Mouse (Mus musculus): ENCODE measurements around the gene Ttc25. TPM values are rescaled to one million over a fixed set of nuclear protein-coding genes. Genes with fewer than 3 reads are reported as not detected.
A peak's percentile ranks its signal among the peaks of the same experiment; 100 is the strongest.
"Not testable (repeated sequence)": the region's sequence is repeated elsewhere in the genome, so short reads cannot be mapped to it uniquely, and the experiment has no call there.

The Ttc25 gene
- polyA plus RNA-seq, 1 experiment: not detected

DNA sequence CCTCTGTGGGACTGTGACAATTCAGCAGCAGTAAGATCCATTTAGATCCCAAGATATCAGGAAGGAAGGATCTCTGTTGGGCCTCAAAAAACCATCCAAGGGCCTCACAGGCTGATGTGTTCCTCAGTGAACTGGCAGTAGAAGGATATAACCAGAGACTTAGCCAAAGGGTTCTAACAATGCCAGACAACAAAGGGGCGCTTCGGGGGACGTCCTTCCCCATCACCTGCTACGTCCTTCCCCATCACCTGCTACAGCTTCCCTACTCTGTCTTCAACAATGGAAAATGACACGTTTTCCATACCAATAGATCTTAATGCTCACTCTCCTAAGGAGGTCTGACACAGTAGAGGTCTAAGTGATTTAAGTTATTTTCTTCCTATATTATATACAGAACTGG, 70.9 kb downstream of the Ttc25 start:
- no peak overlapping the region for H3K4me3 ChIP-seq (replicated peaks)
- no peaks in the 10 kb centered on the region for H3K9me3 ChIP-seq (ENCODE audit: control insufficient read depth, low read length)
- peaks cover 48% of the 10 kb centered on the region for H3K4me1 ChIP-seq (ENCODE audit: control insufficient read depth)
- no peaks in the 10 kb centered on the region for H3K27me3 ChIP-seq (ENCODE audit: control insufficient read depth)
- TF ChIP-seq TAL1 (IDR thresholded peaks at IDR 0.05; ENCODE audit: low read length): no peak
- H3K36me3 ChIP-seq (ENCODE audit: control insufficient read depth): peaks cover 24% of the 10 kb centered on the region

DNA sequence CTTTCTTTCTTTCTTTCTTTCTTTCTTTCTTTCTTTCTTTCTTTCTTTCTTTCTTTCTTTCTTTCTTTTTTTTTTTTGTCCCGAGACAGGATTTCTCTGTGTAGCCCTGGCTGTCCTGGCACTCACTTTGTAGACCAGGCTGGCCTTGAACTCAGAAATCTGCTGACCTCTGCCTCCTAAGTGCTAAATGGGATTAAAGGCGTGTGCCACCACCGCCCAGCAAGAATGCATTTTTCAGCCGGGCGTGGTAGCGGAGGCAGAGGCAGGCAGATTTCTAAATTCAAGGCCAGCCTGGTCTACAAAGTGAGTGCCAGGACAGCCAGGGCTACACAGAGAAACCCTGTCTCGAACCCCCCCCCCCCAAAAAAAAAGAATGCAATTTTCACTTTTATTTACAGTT, 71.4 kb downstream of the Ttc25 start:
- not testable (repeated sequence) for H3K4me3 ChIP-seq (replicated peaks); H3K9me3 ChIP-seq (ENCODE audit: control insufficient read depth, low read length); H3K27me3 ChIP-seq (ENCODE audit: control insufficient read depth)
- Histone ChIP-seq H3K4me1 (ENCODE audit: control insufficient read depth) (peaks cover 48% of the 10 kb centered on the region), H3K36me3 (ENCODE audit: control insufficient read depth) (peaks cover 21% of the 10 kb centered on the region)

DNA sequence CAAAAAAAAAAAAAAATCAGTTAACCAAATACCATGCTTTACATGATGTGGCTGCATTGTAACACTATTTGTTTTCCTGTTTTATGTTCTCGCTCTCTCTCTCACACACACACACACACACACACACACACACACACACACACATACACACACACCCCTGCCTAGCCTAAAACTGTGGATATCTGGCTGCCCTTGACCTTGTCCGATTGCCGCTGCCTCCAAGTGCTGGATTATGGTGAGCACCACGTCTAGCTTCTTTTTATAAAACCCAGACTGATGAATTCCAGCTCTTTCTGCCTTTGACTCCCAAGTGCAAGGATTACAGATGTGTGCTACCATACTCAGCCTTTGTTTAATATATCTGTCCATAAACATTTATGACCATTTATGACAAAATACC, 72.1 kb downstream of the Ttc25 start:
- Histone ChIP-seq H3K27me3 (ENCODE audit: control insufficient read depth) (no peaks in the 10 kb centered on the region), H3K9me3 (ENCODE audit: control insufficient read depth, low read length) (no peaks in the 10 kb centered on the region), H3K4me1 (ENCODE audit: control insufficient read depth) (peaks cover 51% of the 10 kb centered on the region), H3K36me3 (ENCODE audit: control insufficient read depth) (peaks cover 14% of the 10 kb centered on the region), H3K4me3 (replicated peaks) (no peak overlapping the region)
- no peak for TF ChIP-seq TAL1 (IDR thresholded peaks at IDR 0.05; ENCODE audit: low read length)

DNA sequence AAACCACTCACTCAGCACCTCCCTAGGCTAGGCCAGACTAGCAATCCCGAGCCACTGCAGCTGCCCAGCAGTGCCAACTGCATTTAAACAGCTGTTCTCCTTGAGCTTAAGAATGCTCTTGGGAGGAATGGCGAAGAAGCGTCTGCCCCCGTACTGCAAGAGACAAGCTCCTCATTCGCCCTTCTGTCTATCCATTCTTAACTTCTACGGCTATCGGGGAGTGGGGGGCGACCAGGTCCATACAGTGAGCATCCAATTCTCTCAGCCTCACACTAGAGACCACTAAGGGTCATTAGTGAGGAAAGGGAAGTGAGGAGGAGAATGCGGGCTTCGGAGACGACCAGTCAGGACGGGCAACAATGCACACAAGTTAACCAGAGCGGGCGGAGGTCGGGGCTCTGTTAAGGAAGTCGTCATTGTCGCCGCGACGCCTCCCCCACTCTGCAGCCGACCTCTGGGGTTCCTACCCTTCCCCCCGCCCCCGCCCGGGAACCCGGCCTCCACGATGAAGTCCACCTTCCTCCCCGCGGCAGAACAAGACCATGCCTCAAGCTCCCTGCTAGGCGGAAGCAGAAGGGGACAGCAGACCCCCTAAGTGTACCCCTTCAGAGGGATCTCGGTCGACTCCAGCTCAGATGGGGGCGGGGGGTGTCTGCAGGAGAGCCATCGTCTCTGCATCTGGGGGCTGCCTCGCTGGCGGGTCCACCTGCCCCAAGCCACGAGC, 73.5 kb downstream of the Ttc25 start, which contains the start of gene Nkiras2:
TSS of gene Nkiras2 (plus strand) at position 484 of the 724 bp plus-strand sequence.
- no peaks in the 10 kb centered on the region for H3K27me3 ChIP-seq (ENCODE audit: control insufficient read depth)
- TF ChIP-seq GATA1 (IDR thresholded peaks at IDR 0.05; ENCODE audit: low read length): no peak
- TF ChIP-seq TAL1 (IDR thresholded peaks at IDR 0.05; ENCODE audit: low read length): no peak
- peaks cover 8% of the 10 kb centered on the region for H3K36me3 ChIP-seq (ENCODE audit: control insufficient read depth)
- peaks cover 58% of the 10 kb centered on the region for H3K4me1 ChIP-seq (ENCODE audit: control insufficient read depth)
- H3K4me3 ChIP-seq (replicated peaks): peak within 1 kb of the TSS; percentile 70
- no peaks in the 10 kb centered on the region for H3K9me3 ChIP-seq (ENCODE audit: control insufficient read depth, low read length)

DNA sequence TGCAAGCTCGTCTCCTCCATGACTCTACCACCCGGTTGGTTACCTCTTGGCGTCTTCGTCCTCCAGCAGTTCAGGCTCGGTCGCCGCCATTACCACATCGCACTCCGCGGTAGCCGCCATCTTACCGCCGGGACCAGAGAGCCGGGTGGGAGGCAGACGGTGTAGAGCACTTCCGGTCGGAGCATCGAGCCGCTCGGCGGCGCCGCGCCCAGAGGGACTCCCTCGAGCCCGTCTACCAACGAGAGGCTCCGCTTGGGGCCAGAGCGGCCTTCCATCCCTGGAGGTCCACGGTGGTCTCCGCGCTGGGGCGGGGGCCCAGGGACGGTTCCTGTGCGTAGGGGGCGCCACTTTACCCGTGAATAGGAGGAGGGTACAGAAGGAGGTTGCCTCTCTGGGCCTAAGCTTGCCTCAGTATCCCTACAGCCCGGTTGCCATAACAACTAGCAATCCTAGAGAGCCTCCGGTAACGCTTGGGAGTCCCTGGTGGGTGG, 74.1 kb downstream of the Ttc25 start:
- peaks cover 10% of the 10 kb centered on the region for H3K36me3 ChIP-seq (ENCODE audit: control insufficient read depth)
- peak overlapping the region; percentile 70 for H3K4me3 ChIP-seq (replicated peaks)
- TF ChIP-seq TAL1 (IDR thresholded peaks at IDR 0.05; ENCODE audit: low read length) (no peak), GATA1 (IDR thresholded peaks at IDR 0.05; ENCODE audit: low read length) (no peak)
- H3K9me3 ChIP-seq (ENCODE audit: control insufficient read depth, low read length): no peaks in the 10 kb centered on the region
- peaks cover 64% of the 10 kb centered on the region for H3K4me1 ChIP-seq (ENCODE audit: control insufficient read depth)
- no peaks in the 10 kb centered on the region for H3K27me3 ChIP-seq (ENCODE audit: control insufficient read depth)

DNA sequence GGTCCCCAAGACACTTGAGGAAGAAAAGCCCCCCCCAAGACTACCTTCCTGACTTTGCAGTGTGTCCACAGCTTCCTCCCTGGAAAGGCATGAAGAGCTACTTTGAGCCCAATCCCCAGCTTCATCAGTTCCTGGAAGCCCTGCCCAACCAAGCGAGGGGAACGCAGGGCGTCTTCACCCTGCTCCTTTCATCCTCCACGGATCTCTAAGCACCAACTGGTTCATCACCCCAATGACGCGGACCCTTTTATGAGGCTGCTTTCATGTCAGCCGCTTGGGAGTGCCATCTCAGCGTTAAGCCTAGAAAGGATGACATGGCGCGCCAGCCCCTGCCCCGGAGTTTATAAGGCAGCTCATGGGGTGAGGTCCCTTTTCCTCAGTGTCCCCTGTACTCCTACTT, 74.6 kb downstream of the Ttc25 start, which contains the start of gene Dnajc7:
TSS of gene Dnajc7 (minus strand) at position 187 of the 400 bp plus-strand sequence.
- Histone ChIP-seq H3K27me3 (ENCODE audit: control insufficient read depth) (no peaks in the 10 kb centered on the region), H3K4me3 (replicated peaks) (peak within 1 kb of the TSS; percentile 70), H3K4me1 (ENCODE audit: control insufficient read depth) (peaks cover 68% of the 10 kb centered on the region), H3K9me3 (ENCODE audit: control insufficient read depth, low read length) (no peaks in the 10 kb centered on the region), H3K36me3 (ENCODE audit: control insufficient read depth) (peaks cover 14% of the 10 kb centered on the region)
- no peak for TF ChIP-seq GATA1 (IDR thresholded peaks at IDR 0.05; ENCODE audit: low read length)

Other genes starting within 250 kb of the Ttc25 start
- 151 and 186 TPM in 2 replicates for gene Eif1, start 225.7 kb upstream of the Ttc25 start, polyA plus RNA-seq (2012)
- gene Gast, start 211.2 kb upstream of the Ttc25 start, polyA plus RNA-seq (2012): 0.09 and 0.11 TPM in 2 replicates
- 0.03 TPM in 1 of 2 replicates, not detected in the other for gene Hap1, start 189.5 kb upstream of the Ttc25 start, polyA plus RNA-seq (2012)
- 0.29 and 0.56 TPM in 2 replicates for gene Jup, start 147.8 kb upstream of the Ttc25 start, polyA plus RNA-seq (2012)
- gene P3h4, start 130.8 kb upstream of the Ttc25 start, polyA plus RNA-seq (2012): not detected in 2 replicates
- gene Fkbp10, start 129.9 kb upstream of the Ttc25 start, polyA plus RNA-seq (2012): 0.05 and 0.07 TPM in 2 replicates
- 1.4 and 1.9 TPM in 2 replicates for gene Nt5c3b, start 103.8 kb upstream of the Ttc25 start, polyA plus RNA-seq (2012)
- not detected in 2 replicates for gene Klhl10, start 103.7 kb upstream of the Ttc25 start, polyA plus RNA-seq (2012)
- 0.03 and 0.06 TPM in 2 replicates for gene Klhl11, start 72.9 kb upstream of the Ttc25 start, polyA plus RNA-seq (2012)
- gene Acly, start 17.6 kb upstream of the Ttc25 start, polyA plus RNA-seq (2012): 0.46 and 1.1 TPM in 2 replicates
- gene Cnp, start 29.3 kb downstream of the Ttc25 start, polyA plus RNA-seq (2012): 0.09 and 0.11 TPM in 2 replicates
- gene Nkiras2, start 73.6 kb downstream of the Ttc25 start, polyA plus RNA-seq (2012): 3.2 and 4.0 TPM in 2 replicates
- 3.2 and 4.0 TPM in 2 replicates for gene Dnajc7, start 74.6 kb downstream of the Ttc25 start, polyA plus RNA-seq (2012)
- gene Zfp385c, start 146.8 kb downstream of the Ttc25 start, polyA plus RNA-seq (2012): not detected in 2 replicates
- gene Dhx58, start 158.7 kb downstream of the Ttc25 start, polyA plus RNA-seq (2012): 0.20 TPM in 1 of 2 replicates, not detected in the other
- gene Kat2a, start 166.9 kb downstream of the Ttc25 start, polyA plus RNA-seq (2012): 0.70 and 0.77 TPM in 2 replicates
- gene Hspb9, start 168.2 kb downstream of the Ttc25 start, polyA plus RNA-seq (2012): not detected in 2 replicates
- gene Rab5c, start 192.6 kb downstream of the Ttc25 start, polyA plus RNA-seq (2012): 80.2 and 82.1 TPM in 2 replicates
- gene Kcnh4, start 214.3 kb downstream of the Ttc25 start, polyA plus RNA-seq (2012): not detected in 2 replicates
- gene Hcrt, start 217.3 kb downstream of the Ttc25 start, polyA plus RNA-seq (2012): not detected in 2 replicates
- 0.20 and 0.58 TPM in 2 replicates for gene Ghdc, start 225.3 kb downstream of the Ttc25 start, polyA plus RNA-seq (2012)

All from erythroblast, embryonic 14.5 days (primary cell).